Mouse (Mus musculus) retina, embryonic 14.5 days (tissue): Measurements from ENCODE around the gene Rpl18a.
"Not testable (repeated sequence)": the region's sequence is repeated elsewhere in the genome, so short reads cannot be mapped to it uniquely, and the experiment has no call there.

ENCODE experiments used
- DNase-seq: peaks from one replicate; pipeline ENCODE4 v3.0.0-alpha.2; 2015; ENCODE audit warnings: low spot score

The Rpl18a gene

DNA sequence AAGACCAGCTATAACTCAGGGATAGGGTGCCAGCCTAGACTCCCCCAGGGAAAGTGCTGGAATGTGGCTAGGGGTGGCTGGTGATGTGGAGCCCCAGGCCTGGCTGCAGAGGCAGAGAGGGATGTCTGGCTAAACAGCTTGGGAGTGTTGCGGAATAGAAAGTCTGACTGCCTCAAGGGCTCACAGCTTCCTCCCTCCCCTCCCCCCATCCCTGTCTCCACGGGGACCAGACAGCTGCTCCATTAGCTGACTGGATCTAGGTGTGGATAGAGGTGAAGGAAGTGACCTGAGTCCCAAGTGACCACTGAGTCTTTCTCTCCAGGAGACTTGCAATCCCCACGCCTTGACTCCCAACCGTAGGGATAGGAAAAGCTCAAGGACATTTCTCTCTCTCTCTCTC, 5.9 kb upstream of the Rpl18a start:
- no peak for DNase-seq

- DNase-seq, result no peak
Measured at GRCm38 (mm10) chr8:70902211-70902610, 5.0 kb upstream of the Rpl18a start.

DNA sequence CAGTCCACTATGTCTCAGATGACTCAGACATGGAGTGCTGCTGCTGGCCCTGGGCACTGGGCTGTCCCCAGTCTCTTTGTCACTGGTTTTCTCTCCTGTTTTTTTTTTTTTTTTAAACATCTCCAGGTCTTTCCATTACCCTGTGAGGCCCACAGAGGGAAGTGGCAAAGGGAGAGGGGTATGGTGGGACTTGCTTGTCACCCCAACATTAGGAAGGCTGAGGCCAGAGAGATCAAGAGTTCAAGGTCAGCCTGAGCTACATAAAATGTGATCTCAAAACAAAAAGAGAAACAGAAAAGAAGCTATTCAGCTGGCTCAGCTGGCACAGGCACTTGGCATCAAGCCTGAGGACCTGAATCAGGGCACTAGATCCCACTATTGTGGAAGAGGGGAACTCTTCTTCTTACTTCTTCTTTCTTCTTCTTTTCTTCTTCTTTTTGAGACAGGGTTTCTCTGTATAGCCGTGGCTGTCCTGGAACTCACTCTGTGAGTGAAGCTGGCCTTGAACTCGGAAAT, 3.7 kb upstream of the Rpl18a start:
- DNase-seq, result no peak

DNA sequence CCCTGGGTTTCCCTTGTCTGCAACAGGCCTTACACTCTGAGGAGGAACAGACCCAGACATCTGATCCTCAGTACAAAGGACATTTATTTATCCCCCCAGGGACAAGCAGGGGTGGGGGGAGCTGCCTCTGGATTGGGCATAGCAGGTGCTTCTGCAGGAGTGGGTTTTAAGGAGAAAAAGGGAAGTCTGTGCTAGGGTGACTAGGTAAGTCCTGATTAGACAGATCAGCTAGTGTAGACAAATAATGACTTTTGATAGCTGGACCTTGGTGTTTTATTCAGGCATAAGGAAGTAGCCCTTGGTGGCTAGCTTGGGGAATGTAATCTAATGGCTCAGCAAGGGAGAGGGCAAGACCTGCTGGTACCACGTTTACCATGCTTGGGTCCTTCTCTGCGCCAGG, 2.0 kb upstream of the Rpl18a start:
- DNase-seq, result no peak

- no peak for DNase-seq
Measured at GRCm38 (mm10) chr8:70898661-70899198, 1.5 kb upstream of the Rpl18a start.

DNA sequence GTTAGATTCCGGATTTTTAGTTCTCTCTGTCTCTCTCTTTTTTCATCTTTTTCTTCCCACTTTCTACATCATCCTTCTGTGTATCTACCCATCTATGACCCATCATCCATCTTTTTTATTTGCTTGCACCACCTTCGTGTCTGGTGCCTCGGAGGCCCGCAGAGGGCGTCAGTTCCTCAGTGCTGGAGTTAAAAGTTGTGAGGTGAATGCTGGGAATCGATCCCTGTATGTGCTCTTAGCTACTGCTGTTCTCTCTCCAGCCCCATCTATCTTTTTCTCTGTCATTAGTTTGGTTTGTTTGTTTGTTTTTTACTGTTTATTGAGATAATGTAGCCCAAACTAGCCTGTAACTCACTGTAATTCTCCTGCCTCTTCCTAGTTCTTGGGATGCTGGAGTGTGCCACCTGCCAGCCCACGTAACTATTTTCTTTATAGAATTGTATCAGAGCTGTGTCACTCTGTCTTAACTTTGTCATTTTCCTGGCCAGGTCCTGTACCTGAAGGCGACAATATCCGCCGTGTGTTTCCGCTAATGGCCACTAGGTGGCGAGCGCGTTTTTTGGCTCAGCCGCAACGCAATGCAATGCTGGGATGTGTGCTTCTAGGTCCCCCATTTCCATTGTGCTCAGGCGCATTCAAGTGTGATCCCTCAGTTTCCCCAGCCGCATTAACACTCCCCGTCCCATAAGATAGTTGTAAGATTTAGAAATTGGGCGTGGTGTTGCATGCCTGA, 635 bp upstream of the Rpl18a start:
- peak; percentile 91 for DNase-seq

DNA sequence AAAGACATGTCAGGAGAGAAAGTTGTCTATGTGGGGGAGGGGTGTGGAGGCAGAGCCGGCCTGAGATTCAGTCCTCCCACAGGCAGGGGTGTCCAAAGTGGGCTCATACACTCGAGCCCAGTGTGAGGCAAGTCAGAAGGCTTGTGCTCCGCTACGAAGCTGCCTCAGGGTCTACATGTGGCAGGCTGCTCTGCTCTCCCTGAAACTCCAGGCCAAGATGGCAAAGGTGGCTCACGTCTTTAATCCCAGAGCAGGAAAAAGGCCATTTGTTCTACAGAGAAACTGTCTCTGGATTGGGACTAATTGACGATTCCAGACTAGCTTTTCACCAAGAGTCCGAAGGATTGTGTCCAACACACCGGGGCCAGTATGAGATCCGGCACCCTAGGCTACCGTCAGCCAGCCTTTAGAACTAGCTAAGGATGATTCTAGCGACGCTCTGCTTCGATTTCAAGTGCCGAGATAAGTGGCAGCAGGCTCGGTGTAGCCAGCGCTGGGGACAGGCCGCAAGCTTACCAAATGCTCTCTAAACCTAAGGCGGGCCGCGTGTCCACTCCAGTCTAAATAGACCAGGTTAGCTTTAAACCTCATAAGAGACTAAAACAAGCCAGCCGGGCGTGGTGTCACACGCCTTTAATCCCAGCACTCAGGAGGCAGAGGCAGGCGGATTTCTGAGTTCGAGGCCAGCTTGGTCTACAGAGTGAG, 744 bp downstream of the Rpl18a start:
- peak; percentile 15 for DNase-seq

DNA sequence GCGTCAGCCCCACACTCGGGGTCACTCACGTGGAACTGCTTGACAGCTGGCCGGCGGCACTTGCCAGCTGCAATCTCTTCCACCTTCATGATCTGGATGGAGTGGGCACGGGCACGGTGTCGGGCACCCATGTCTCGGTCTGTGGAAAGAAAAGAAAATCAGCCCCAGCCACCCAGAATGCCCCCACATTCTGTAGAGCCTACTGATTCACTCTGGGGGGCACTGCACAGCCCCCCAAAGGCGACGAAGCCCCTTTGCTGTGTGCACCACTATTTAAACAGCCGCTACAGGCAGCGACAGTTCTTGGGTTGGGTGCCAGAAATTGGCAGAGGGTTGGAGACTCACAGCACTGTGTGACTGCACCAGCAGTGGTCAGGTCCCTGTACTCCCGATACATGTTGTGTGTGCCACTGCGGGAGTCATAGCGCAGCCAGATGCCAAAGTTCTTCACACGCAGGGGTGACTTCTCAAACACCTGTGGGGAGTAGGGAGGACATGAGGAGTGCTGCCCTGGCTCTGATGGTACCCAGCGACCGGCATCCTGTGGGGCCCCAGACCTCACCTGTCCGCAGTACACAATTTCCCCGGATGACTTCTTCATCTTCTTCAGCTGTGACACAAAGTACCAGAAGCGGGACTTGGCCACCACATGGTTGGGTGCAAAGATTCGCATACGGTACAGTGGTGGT, 1.5 kb downstream of the Rpl18a start:
- not testable (repeated sequence) for DNase-seq

DNA sequence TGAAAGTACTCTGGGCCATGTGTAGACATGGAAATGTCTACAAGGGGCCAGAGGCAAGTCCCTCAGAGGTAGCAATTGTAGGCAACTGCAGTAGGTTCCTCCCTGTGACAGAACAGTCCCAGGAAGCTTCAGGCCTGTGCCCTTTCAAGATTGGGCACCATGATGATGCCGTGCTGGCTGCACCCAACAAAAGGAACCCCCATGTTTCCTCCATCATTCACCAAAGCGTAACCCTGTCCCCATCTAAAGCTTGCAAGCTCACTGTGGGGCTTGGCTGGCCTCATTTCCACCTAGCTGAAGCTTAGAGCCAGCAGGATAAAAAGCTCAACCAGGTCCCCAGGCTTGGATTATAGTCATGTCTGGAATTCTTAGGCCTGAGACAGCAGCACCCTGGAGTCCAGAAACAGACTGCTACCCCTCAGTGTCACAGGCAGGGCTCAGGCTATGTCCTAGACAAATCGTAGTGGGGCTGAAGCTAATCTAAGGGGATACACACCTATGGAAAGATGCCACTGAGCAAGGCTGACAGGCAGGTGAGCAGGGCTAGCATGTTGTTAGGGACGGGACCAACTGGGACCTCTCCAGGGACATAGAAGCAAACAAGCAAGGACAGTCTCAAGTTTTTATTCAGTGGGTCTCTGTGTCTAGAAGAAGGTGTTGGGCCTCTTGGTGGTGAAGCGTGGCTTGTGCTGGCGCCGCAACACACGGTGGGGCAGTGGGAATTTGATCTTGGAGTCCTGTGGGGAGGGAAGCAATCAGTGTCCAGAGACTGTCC, 2.3 kb downstream of the Rpl18a start:
- no peak for DNase-seq

DNA sequence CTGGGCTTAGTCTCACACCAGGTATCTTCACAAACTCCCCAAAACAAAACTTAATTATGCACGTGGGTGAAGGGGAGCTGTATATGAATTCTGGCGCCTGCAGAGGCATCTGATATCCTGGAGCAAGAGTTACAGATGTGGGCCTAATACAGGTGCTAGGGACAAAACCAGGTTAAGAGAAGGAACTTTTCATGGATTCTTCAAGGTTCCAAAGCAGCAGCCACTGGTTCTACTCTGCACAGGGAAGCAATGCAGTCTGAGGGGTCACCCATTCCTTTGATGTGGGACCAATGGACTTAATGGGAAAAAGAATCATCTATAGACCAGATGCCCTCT, 2.9 kb downstream of the Rpl18a start:
- DNase-seq, result no peak

- DNase-seq, result peak; percentile 94
Measured at GRCm38 (mm10) chr8:70893656-70894384, 3.4 kb downstream of the Rpl18a start.

GRCm38 (mm10) chr8:70892896-70893655, 4.1 kb downstream of the Rpl18a start:
- DNase-seq, result peak; percentile 14

DNA sequence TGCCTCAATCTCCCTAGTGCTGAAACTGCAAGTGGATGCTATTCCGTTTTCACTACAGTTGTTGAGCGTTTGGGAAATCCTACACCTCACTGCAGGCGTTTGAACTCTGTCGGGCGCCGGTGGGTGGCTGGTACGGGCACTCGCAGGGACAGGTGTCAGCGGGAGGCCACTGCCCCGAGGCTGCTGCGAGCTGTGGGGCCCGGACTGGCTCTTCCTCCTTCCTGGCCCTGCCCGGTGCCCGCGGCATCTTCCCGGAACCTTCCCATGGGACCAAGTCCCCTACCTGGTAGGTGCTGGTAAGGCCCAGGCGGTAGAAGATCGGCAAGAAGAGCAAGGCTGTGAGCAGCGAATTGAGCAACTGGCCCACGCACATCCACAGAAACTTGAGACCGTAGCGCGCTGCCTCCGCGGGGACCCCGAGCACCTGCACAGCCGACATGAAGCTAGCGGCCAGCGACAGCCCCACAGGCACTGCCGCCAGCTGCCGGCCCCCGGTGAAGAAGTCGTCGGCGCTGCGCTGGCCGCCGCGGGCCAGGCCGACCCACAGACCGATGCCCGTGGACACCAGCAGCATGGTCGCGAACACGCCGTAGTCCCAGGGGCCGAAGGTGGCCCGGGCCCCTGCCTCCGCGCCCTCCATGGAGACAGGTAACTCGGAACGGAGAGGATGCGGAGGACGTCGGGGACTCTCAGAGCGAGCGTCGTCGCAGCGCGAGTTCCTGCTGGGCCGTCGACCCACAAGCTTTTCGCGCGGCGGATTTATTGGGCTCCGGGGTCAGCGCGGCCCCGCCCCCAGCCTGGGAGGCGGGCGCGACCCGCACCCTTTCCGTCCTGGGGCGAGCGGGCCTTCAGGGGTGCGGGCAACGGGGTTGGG, 5.0 kb downstream of the Rpl18a start, which contains the start of gene Slc5a5:
Gene Slc5a5, minus strand, starts transcription at position 736 of the 874 bp plus-strand sequence.
- peak; percentile 34 for DNase-seq

- DNase-seq, result peak; percentile 26
Measured at GRCm38 (mm10) chr8:70891356-70891755, 5.9 kb downstream of the Rpl18a start.

DNA sequence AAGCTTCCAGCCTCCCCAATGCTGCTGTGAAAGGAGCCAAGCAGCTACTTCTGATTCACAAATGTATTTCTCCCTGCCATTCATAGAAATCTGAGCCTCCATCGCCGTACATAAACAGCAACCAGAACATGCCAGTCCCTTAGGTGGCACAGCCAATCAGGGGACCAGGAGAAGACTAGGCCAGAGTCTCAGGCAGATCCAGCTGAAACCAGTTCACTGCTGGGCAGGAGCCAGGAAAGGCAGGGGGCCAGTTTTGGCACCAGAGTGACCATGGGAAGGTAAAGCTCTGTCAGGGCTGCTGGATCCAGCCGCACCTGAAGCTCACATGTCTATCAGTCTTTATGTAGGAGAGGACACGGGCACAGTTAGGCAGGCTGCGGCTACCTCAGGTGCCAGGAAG, 6.6 kb downstream of the Rpl18a start:
- DNase-seq, result no peak

DNA sequence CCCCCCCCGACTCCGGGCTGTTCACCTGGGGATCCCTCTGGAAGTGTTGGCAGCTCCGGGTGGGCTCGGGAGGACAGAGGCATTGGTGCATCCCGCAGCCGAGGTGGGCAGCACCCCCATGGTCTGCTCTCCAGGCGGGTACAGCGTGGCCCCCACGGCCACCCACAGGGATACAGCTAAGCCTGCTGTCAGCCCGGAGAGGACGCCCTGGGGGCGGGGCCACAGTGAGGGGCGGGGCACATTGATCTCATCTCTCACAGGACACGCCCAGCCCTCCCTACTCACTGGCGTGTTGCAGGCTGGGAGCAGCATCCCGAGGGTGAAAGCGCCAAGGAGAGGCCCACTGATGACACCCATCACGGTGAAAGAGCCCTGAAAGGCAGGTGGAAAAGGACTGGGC, 9.5 kb downstream of the Rpl18a start:
- peak; percentile 53 for DNase-seq

DNA sequence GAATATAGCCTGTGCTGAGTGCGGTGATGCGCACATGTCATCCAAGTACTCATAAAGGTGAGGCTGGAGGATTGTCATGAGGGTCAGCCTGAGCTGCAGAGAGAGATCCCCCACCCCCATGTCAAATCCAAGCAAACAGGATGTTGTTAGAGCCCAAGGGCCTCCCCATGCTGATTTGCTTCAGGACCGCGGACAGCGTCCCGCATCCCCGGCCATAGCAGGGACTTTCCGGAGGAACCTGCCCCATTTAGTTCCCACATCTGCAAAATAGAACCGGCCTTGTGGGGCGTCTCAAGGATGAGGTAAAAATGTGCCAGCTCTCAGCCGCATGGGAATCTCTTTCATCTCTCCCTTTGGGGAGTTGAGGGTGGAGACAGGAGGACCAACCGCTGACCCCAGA, 11.6 kb downstream of the Rpl18a start:
- DNase-seq, result peak; percentile 46

DNA sequence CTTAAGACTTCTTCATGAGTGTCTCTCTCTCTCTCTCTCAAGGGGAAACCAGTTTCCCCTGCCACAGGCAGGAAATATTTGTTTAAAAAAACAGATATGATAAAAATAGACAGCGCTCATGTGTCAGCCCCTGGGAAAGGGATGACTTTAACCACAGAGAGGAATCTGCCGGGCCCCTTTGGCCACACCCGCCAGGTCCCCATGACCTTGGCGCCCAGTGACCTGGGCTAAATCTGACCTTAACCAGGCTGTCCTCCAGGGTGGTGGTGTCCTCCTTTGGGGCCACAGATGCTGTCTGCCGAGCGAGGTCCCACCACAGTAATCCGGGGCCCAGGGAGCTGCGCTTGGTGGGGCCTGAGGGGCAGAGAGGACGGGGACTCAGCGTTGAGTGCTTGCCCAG, 12.5 kb downstream of the Rpl18a start:
- no peak for DNase-seq

DNA sequence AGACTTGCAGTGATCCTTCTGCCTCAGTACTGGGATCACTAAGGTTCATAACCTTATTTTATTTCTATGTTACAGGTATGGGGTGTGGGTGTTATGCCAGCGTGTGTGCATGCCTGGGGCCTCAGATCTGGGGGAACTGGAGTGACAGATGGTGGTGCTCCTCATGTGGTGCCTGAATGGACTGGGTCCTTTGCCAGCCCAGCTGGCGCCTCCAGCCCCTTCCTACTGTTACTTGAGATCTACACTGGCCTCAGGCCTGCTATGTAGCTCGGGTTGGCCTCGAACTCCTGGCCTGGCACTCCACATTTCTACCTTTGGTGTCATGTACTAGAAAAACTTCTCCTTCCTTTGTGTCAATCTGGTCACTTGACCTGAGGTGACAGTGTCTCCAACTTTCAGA, 13.0 kb downstream of the Rpl18a start:
- DNase-seq, result no peak
